Mouse (Mus musculus) bone marrow macrophage, adult 2 months (primary cell): ENCODE measurements around the gene Hnrnpa3.

ENCODE experiments used
- CTCF ChIP-seq: IDR thresholded peaks from 2 replicates; pipeline ENCODE4 v1.5.1; 2012; ENCODE audit warnings: low read depth, mild to moderate bottlenecking, low read length, moderate library complexity
- POLR2A ChIP-seq: IDR thresholded peaks from 2 replicates; pipeline ENCODE4 v1.6.1; 2012; ENCODE audit warnings: mild to moderate bottlenecking, low read depth, low read length, borderline replicate concordance

DNA sequence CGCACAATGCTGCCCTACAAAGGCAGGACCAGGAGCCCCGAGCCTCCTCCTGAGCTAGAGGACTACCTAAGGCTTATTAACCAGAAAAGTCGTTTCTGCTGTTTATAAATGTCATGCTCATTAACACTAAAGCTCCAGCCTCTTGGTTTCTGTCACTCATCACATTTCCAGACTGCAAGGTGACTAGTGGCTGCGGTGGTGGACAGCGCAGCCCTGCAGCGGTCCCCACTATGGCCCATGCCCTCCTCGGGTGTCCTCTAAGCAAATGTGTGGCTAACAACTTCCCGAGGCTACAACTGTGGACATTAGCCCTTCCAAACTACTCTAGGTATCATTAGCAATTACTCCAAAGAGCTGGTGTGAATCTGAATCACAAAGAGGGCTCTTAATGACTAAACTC lies 32.3 kb downstream of the Hnrnpa3 start:
- TF ChIP-seq POLR2A (no peak), CTCF (no peak)
